Mouse (Mus musculus) midbrain, postnatal 0 days (tissue): ENCODE measurements around the gene Fam221a. TPM values are rescaled to one million over a fixed set of nuclear protein-coding genes. Genes with fewer than 3 reads are reported as not detected.

ENCODE experiments used
- ATAC-seq: fragments of 200-750 bp; cut with Nextera tagmentation; 2 replicates; pipeline ENCODE4 v1.8.0; 2017; ENCODE audit warnings: moderate number of reproducible peaks, mild to moderate bottlenecking, moderate TSS enrichment, moderate library complexity; ENCODE audit not compliant: low FRiP score
- DNase-seq: peaks from one replicate; pipeline ENCODE4 v3.0.0-alpha.2; 2015; ENCODE audit warnings: low spot score
- H3K27ac ChIP-seq: fragments of 300-500 bp; sonication (generic); 2 replicates; pipeline ENCODE4 v1.5.1; 2014; ENCODE audit warnings: low read depth, mild to moderate bottlenecking, low read length, mixed read lengths
- H3K27me3 ChIP-seq: fragments of 300-500 bp; sonication (generic); 2 replicates; pipeline ENCODE4 v1.6.1; 2014; ENCODE audit warnings: low read length, control low read depth, mixed read lengths; ENCODE audit not compliant: insufficient read depth
- H3K36me3 ChIP-seq: fragments of 300-500 bp; sonication (generic); 2 replicates; pipeline ENCODE4 v1.6.1; 2014; ENCODE audit warnings: low read length, control low read depth, mixed read lengths; ENCODE audit not compliant: insufficient read depth
- H3K4me1 ChIP-seq: fragments of 300-500 bp; sonication (generic); 2 replicates; pipeline ENCODE4 v1.6.1; 2014; ENCODE audit warnings: mild to moderate bottlenecking, control low read depth, antibody characterized with exemption, low read length, mixed read lengths; ENCODE audit not compliant: insufficient read depth
- H3K4me2 ChIP-seq: fragments of 300-500 bp; sonication (generic); 2 replicates; pipeline ENCODE4 v1.6.1; 2014; ENCODE audit warnings: low read depth, mild to moderate bottlenecking, low read length, mixed read lengths; ENCODE audit not compliant: poor library complexity, severe bottlenecking
- H3K4me3 ChIP-seq: fragments of 300-500 bp; sonication (generic); 2 replicates; pipeline ENCODE4 v1.5.1; 2014; ENCODE audit warnings: low read depth, mild to moderate bottlenecking, low read length, moderate library complexity
- H3K9ac ChIP-seq: fragments of 300-500 bp; sonication (generic); replicated peaks from 2 replicates; pipeline ENCODE4 v1.6.1; 2014; ENCODE audit warnings: mild to moderate bottlenecking, low read length, moderate library complexity, mixed read lengths; ENCODE audit not compliant: poor library complexity, severe bottlenecking
- H3K9me3 ChIP-seq: fragments of 300-500 bp; sonication (generic); 2 replicates; pipeline ENCODE4 v1.6.1; 2016; ENCODE audit warnings: low read length, control low read depth
- CTCF ChIP-seq: IDR thresholded peaks from 2 replicates; pipeline ENCODE4 v1.5.1; 2016; ENCODE audit warnings: antibody characterized with exemption, mild to moderate bottlenecking
- WGBS: fragments of 180-500 bp; shearing (Covaris S2); extraction: QIAGEN DNeasy Blood & Tissue Kit; methylation state at CpG from one replicate; pipeline ENCODE4 v1.1.7; 2014; 5-methylcytosine and 5-hydroxymethylcytosine counted together
- polyA plus RNA-seq: library from polyadenylated mRNA; unstranded; fragments of >200 nt; fragmentation: Nextera tagmentation; extraction: Ambion mirVana; gene quantifications from 2 replicates; pipeline ENCODE4 v1.2.1, GENCODE M21; 2015
- total RNA-seq: library from RNA; depleted of rRNA; stranded (reverse); fragments of >200 nt; gene quantifications from 2 replicates; pipeline ENCODE4 v1.2.3, GENCODE M21; 2014; rRNA removed

Fam221a gene
- total RNA-seq (3.0 and 3.5 TPM in 2 replicates), polyA plus RNA-seq (3.5 and 5.4 TPM in 2 replicates)

GRCm38 (mm10) chr6:49367159-49368054 lies at the start of gene Fam221a:
Gene Fam221a (plus strand): TSS chr6:49367739.
- Histone ChIP-seq H3K4me1 (peaks cover 3% of the 10 kb centered on the region; the same call in 1 of the 2 replicates), H3K27ac (peak within 1 kb of the TSS; percentile 7; the same call in 1 of the 2 replicates), H3K36me3 (no peaks in the 10 kb centered on the region), H3K4me3 (peak within 1 kb of the TSS; percentile 63), H3K9me3 (no peaks in the 10 kb centered on the region), H3K4me2 (peak within 1 kb of the TSS; percentile 86), H3K9ac (peak within 1 kb of the TSS; percentile 56), H3K27me3 (no peaks in the 10 kb centered on the region)
- peak; percentile 95 for ATAC-seq
- peak; percentile 92 for DNase-seq
- TF ChIP-seq CTCF, result peak; percentile 51
- WGBS, result 4% methylated on average over 46 of the region's 49 CpGs

- Histone ChIP-seq H3K4me2 (peak within 1 kb of the TSS; percentile 53), H3K4me3 (peak within 1 kb of the TSS; percentile 47), H3K27ac (peak within 1 kb of the TSS; percentile 51), H3K4me1 (0 out of 2 replicates have a peak, but pooled peaks cover 3% of the 10 kb centered on the region), H3K27me3 (no peaks in the 10 kb centered on the region), H3K36me3 (no peaks in the 10 kb centered on the region), H3K9ac (peak within 1 kb of the TSS; percentile 55), H3K9me3 (no peaks in the 10 kb centered on the region)
- ATAC-seq, result peak; percentile 100
- under 1% methylated on average over 46 of the region's 47 CpGs for WGBS
- DNase-seq, result peak; percentile 100
- peak; percentile 83 for TF ChIP-seq CTCF
These were observed 48.5 kb upstream of the Fam221a start, which contains the start of gene Ccdc126 for GRCm38 (mm10) chr6:49318966-49319594. Gene Ccdc126 (plus strand): TSS chr6:49319274.

- Histone ChIP-seq H3K4me2 (peak overlapping the region; percentile 53), H3K9me3 (no peaks in the 10 kb centered on the region), H3K36me3 (no peaks in the 10 kb centered on the region), H3K4me1 (0 out of 2 replicates have a peak, but pooled peaks cover 3% of the 10 kb centered on the region), H3K27ac (peak overlapping the region; percentile 51), H3K4me3 (peak overlapping the region; percentile 47), H3K27me3 (no peaks in the 10 kb centered on the region), H3K9ac (peak overlapping the region; percentile 55)
- peak; percentile 49 for TF ChIP-seq CTCF
- WGBS, result 8% methylated on average over 13 of the region's 13 CpGs
- DNase-seq (peak; percentile 63), ATAC-seq (peak; percentile 46)
These were observed 47.8 kb upstream of the Fam221a start for GRCm38 (mm10) chr6:49319595-49320315.

GRCm38 (mm10) chr6:49321341-49321740 lies 46.2 kb upstream of the Fam221a start:
- no peak for ATAC-seq
- Histone ChIP-seq H3K27ac (no peak overlapping the region), H3K9ac (no peak overlapping the region), H3K9me3 (no peaks in the 10 kb centered on the region), H3K36me3 (no peaks in the 10 kb centered on the region), H3K27me3 (no peaks in the 10 kb centered on the region), H3K4me2 (no peak overlapping the region), H3K4me1 (0 out of 2 replicates have a peak, but pooled peaks cover 3% of the 10 kb centered on the region), H3K4me3 (no peak overlapping the region)
- TF ChIP-seq CTCF, result no peak
- WGBS, result 80% methylated on average over 3 of the region's 3 CpGs
- no peak for DNase-seq

DNA sequence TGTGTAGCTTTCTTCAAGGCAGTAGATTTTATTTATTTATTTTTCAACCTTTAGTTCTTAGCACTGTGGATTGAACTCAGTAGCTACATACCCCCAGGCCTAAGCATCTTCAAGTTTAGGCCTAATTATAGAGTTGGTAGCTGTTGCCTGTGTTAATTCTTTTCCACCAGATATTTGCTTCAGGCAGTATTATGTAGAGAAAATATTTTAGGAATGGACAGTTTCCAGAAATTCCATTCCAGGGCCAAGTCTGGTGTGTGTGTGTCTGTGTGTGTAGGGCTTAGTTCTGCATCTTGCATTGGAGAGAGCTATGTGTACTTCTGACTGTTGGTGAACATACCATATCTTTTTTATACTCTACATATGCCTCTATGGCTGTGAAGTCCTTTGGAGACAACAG lies 45.5 kb upstream of the Fam221a start:
- DNase-seq (no peak), ATAC-seq (no peak)
- H3K9me3 ChIP-seq, result no peaks in the 10 kb centered on the region
- no peak overlapping the region for H3K4me2 ChIP-seq
- no peaks in the 10 kb centered on the region for H3K27me3 ChIP-seq
- H3K9ac ChIP-seq, result no peak overlapping the region
- H3K36me3 ChIP-seq, result no peaks in the 10 kb centered on the region
- H3K4me1 ChIP-seq, result 0 out of 2 replicates have a peak, but pooled peaks cover 3% of the 10 kb centered on the region
- no peak for TF ChIP-seq CTCF
- no peak overlapping the region for H3K4me3 ChIP-seq
- no peak overlapping the region for H3K27ac ChIP-seq
